Mouse (Mus musculus) spleen, adult 2 months (tissue): Measurements from ENCODE around the gene Acsm2.

ENCODE experiments used
- CTCF ChIP-seq: fragments of 200-500 bp; IDR thresholded peaks from 2 replicates; pipeline ENCODE4 v1.5.1; 2011; ENCODE audit warnings: mild to moderate bottlenecking, inconsistent platforms; ENCODE audit not compliant: insufficient read depth, insufficient read length, insufficient replicate concordance; ENCODE audit errors: extremely low read depth
- POLR2A ChIP-seq: fragments of 200-500 bp; IDR thresholded peaks from 2 replicates; pipeline ENCODE4 v1.6.1; 2011; ENCODE audit warnings: low read depth, low read length, inconsistent platforms

- TF ChIP-seq CTCF: no peak
- TF ChIP-seq POLR2A: no peak
Measured at GRCm38 (mm10) chr7:119522385-119522784, 31.8 kb upstream of the Acsm2 start.
